Mouse (Mus musculus): Measurements from ENCODE around the gene Timm10. TPM values are rescaled to one million over a fixed set of nuclear protein-coding genes. Genes with fewer than 3 reads are reported as not detected.
"Not testable (repeated sequence)": the region's sequence is repeated elsewhere in the genome, so short reads cannot be mapped to it uniquely, and the experiment has no call there.

The Timm10 gene
- polyA plus RNA-seq, 1 experiment from 2014 or later, result 43.1 TPM

DNA sequence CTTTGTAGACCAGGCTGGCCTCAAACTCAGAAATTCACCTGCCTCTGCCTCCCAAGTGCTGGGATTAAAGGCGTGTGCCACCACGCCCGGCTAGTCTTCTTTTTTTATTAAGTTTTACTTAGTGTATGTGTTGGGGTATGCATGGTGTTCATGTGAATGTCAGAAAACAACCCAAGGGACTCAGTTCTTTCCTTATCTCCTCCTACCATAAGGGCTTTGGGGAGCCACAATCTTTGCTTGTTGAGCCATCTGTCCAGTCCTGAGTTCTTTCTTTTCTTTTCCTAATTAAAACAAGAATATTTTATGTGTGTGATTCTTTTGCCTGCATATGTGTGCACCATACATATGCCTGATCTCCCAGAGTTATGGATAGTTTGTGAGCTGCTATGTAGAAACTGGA, 33.6 kb upstream of the Timm10 start:
- H3K9ac ChIP-seq (ENCODE audit: low read depth, low read length), result no peak overlapping the region
- 89% methylated on average over 3 of the region's 3 CpGs for WGBS
- no peak overlapping the region for H3K4me2 ChIP-seq (replicated peaks; ENCODE audit: low read depth, low read length)
- H3K27me3 ChIP-seq (ENCODE audit: control insufficient read depth, insufficient read depth, low read length), result no peaks in the 10 kb centered on the region
- H3K4me3 ChIP-seq (ENCODE audit: low read depth, low read length), result no peak overlapping the region
- DNase-seq (ENCODE audit: low spot score), result no peak
- H3K36me3 ChIP-seq (ENCODE audit: control insufficient read depth, insufficient read depth, low read length), result no peaks in the 10 kb centered on the region
- H3K27ac ChIP-seq (ENCODE audit: low read depth, low read length), result no peak overlapping the region
- no peak for ATAC-seq (ENCODE audit: low FRiP score)
- H3K9me3 ChIP-seq (ENCODE audit: control insufficient read depth, low read length), result no peaks in the 10 kb centered on the region
- H3K4me1 ChIP-seq (replicated peaks; ENCODE audit: control insufficient read depth, insufficient read depth, low read length), result no peaks in the 10 kb centered on the region

GRCm38 (mm10) chr2:84793871-84794270, 32.9 kb upstream of the Timm10 start:
- no peak for DNase-seq (ENCODE audit: low spot score)
- H3K4me2 ChIP-seq (replicated peaks; ENCODE audit: low read depth, low read length), result no peak overlapping the region
- ATAC-seq (ENCODE audit: low FRiP score), result no peak
- H3K27ac ChIP-seq (ENCODE audit: low read depth, low read length), result no peak overlapping the region
- no peak overlapping the region for H3K9ac ChIP-seq (ENCODE audit: low read depth, low read length)
- no peak overlapping the region for H3K4me3 ChIP-seq (ENCODE audit: low read depth, low read length)
- H3K36me3 ChIP-seq (ENCODE audit: control insufficient read depth, insufficient read depth, low read length), result no peaks in the 10 kb centered on the region
- H3K4me1 ChIP-seq (replicated peaks; ENCODE audit: control insufficient read depth, insufficient read depth, low read length), result no peaks in the 10 kb centered on the region
- WGBS, result 85% methylated on average over 3 of the region's 3 CpGs
- no peaks in the 10 kb centered on the region for H3K9me3 ChIP-seq (ENCODE audit: control insufficient read depth, low read length)
- no peaks in the 10 kb centered on the region for H3K27me3 ChIP-seq (ENCODE audit: control insufficient read depth, insufficient read depth, low read length)

DNA sequence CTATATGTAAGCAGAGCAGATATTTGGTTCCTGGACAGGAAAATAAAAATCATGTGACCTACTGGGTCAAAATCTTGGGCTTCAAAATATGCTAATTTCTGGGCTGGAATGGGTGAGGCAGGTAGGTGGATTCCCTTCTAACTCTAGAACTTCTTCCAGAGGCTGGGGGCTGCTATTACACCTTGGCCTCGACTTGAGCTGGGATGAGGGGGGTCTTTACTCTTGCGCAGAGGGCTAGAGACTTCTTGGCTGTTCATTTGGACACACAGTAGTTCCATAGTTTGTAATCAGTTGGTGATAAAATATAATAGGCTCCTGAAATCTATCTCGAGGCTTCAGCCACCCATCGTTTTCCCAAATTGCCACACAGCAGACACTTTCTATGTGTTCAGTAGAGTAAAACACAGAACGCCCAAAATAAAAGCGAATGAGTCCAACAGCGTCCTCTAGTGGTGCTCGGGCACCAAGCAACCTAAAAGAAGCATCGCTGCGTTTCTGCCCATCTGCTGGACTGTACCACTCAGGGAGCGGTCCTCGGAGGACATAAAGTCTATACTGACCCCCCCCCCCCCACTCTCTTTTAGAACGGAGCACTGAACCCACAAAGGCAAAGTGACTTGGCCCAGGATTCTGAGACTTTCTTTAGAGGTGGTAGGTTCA, 28.8 kb upstream of the Timm10 start:
- Histone ChIP-seq H3K9ac (ENCODE audit: low read depth, low read length) (peak overlapping the region; percentile 64), H3K4me3 (ENCODE audit: low read depth, low read length) (peak overlapping the region; percentile 57), H3K9me3 (ENCODE audit: control insufficient read depth, low read length) (no peaks in the 10 kb centered on the region), H3K4me2 (replicated peaks; ENCODE audit: low read depth, low read length) (peak overlapping the region; percentile 82), H3K27me3 (ENCODE audit: control insufficient read depth, insufficient read depth, low read length) (no peaks in the 10 kb centered on the region), H3K27ac (ENCODE audit: low read depth, low read length) (peak overlapping the region; percentile 53; the same call in 1 of the 2 replicates), H3K36me3 (ENCODE audit: control insufficient read depth, insufficient read depth, low read length) (no peaks in the 10 kb centered on the region), H3K4me1 (replicated peaks; ENCODE audit: control insufficient read depth, insufficient read depth, low read length) (no peaks in the 10 kb centered on the region)
- ATAC-seq (ENCODE audit: low FRiP score) (peak; percentile 82), DNase-seq (ENCODE audit: low spot score) (peak; percentile 92)
- WGBS, result 9% methylated on average over 13 of the region's 13 CpGs

GRCm38 (mm10) chr2:84798493-84798921, 28.3 kb upstream of the Timm10 start, which contains the start of gene Ube2l6:
Gene Ube2l6, plus strand, starts transcription at chr2:84798828.
- DNase-seq (ENCODE audit: low spot score), result peak; percentile 76
- Histone ChIP-seq H3K27ac (ENCODE audit: low read depth, low read length) (peak within 1 kb of the TSS; percentile 53; the same call in 1 of the 2 replicates), H3K9me3 (ENCODE audit: control insufficient read depth, low read length) (no peaks in the 10 kb centered on the region), H3K4me3 (ENCODE audit: low read depth, low read length) (peak within 1 kb of the TSS; percentile 57), H3K4me1 (replicated peaks; ENCODE audit: control insufficient read depth, insufficient read depth, low read length) (no peaks in the 10 kb centered on the region), H3K4me2 (replicated peaks; ENCODE audit: low read depth, low read length) (peak within 1 kb of the TSS; percentile 82), H3K36me3 (ENCODE audit: control insufficient read depth, insufficient read depth, low read length) (no peaks in the 10 kb centered on the region), H3K27me3 (ENCODE audit: control insufficient read depth, insufficient read depth, low read length) (no peaks in the 10 kb centered on the region), H3K9ac (ENCODE audit: low read depth, low read length) (peak within 1 kb of the TSS; percentile 64)
- 1% methylated on average over 21 of the region's 21 CpGs for WGBS
- ATAC-seq (ENCODE audit: low FRiP score), result peak; percentile 81

- Histone ChIP-seq H3K27ac (ENCODE audit: low read depth, low read length) (peak overlapping the region; percentile 53; the same call in 1 of the 2 replicates), H3K4me3 (ENCODE audit: low read depth, low read length) (peak overlapping the region; percentile 57), H3K36me3 (ENCODE audit: control insufficient read depth, insufficient read depth, low read length) (no peaks in the 10 kb centered on the region), H3K9me3 (ENCODE audit: control insufficient read depth, low read length) (no peaks in the 10 kb centered on the region), H3K27me3 (ENCODE audit: control insufficient read depth, insufficient read depth, low read length) (no peaks in the 10 kb centered on the region), H3K4me2 (replicated peaks; ENCODE audit: low read depth, low read length) (peak overlapping the region; percentile 82), H3K4me1 (replicated peaks; ENCODE audit: control insufficient read depth, insufficient read depth, low read length) (no peaks in the 10 kb centered on the region), H3K9ac (ENCODE audit: low read depth, low read length) (peak overlapping the region; percentile 64)
- WGBS, result under 1% methylated on average over 8 of the region's 16 CpGs
- DNase-seq (ENCODE audit: low spot score), result peak; percentile 80
- ATAC-seq (ENCODE audit: low FRiP score), result peak; percentile 71
These were observed 27.7 kb upstream of the Timm10 start for GRCm38 (mm10) chr2:84799041-84799561.

DNA sequence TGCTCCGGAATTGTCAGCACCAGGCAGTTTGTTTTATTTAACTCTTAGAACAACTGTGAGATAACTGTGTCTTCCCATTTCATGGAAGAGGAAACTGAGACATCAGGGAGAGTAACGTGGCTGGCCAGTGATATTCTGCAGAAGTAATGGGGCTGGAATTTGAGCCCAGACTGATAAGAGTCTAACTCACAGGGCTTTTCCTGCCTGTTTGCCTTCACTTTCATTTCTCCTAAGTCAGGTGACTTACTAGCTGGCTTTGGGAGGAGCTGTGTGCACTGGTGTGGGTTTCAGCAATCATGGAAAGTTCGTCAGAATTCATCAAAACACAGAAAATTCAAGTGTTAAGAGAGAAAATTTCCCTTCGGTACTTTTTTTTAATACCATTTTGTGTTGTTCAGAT, 26.5 kb upstream of the Timm10 start:
- ATAC-seq (ENCODE audit: low FRiP score) (no peak), DNase-seq (ENCODE audit: low spot score) (no peak)
- 85% methylated on average over 4 of the region's 4 CpGs for WGBS

GRCm38 (mm10) chr2:84801223-84801622, 25.6 kb upstream of the Timm10 start:
- not testable (repeated sequence) for H3K36me3 ChIP-seq (ENCODE audit: control insufficient read depth, insufficient read depth, low read length); H3K9me3 ChIP-seq (ENCODE audit: control insufficient read depth, low read length); ATAC-seq (ENCODE audit: low FRiP score); H3K4me1 ChIP-seq (replicated peaks; ENCODE audit: control insufficient read depth, insufficient read depth, low read length); DNase-seq (ENCODE audit: low spot score); H3K27ac ChIP-seq (ENCODE audit: low read depth, low read length); H3K4me2 ChIP-seq (replicated peaks; ENCODE audit: low read depth, low read length); H3K4me3 ChIP-seq (ENCODE audit: low read depth, low read length); H3K9ac ChIP-seq (ENCODE audit: low read depth, low read length); H3K27me3 ChIP-seq (ENCODE audit: control insufficient read depth, insufficient read depth, low read length)
- 87% methylated on average over 4 of the region's 5 CpGs for WGBS

More for the DNA sequence above, 26.5 kb upstream of the Timm10 start:
- Histone ChIP-seq H3K4me1 (replicated peaks; ENCODE audit: control insufficient read depth, insufficient read depth, low read length) (no peaks in the 10 kb centered on the region), H3K4me2 (replicated peaks; ENCODE audit: low read depth, low read length) (no peak overlapping the region), H3K27ac (ENCODE audit: low read depth, low read length) (no peak overlapping the region), H3K9ac (ENCODE audit: low read depth, low read length) (no peak overlapping the region), H3K4me3 (ENCODE audit: low read depth, low read length) (no peak overlapping the region), H3K36me3 (ENCODE audit: control insufficient read depth, insufficient read depth, low read length) (no peaks in the 10 kb centered on the region), H3K9me3 (ENCODE audit: control insufficient read depth, low read length) (no peaks in the 10 kb centered on the region), H3K27me3 (ENCODE audit: control insufficient read depth, insufficient read depth, low read length) (no peaks in the 10 kb centered on the region)

GRCm38 (mm10) chr2:84803963-84804362, 22.8 kb upstream of the Timm10 start:
- Histone ChIP-seq H3K27ac (ENCODE audit: low read depth, low read length) (no peak overlapping the region), H3K4me2 (replicated peaks; ENCODE audit: low read depth, low read length) (no peak overlapping the region), H3K9ac (ENCODE audit: low read depth, low read length) (no peak overlapping the region), H3K4me1 (replicated peaks; ENCODE audit: control insufficient read depth, insufficient read depth, low read length) (no peaks in the 10 kb centered on the region), H3K4me3 (ENCODE audit: low read depth, low read length) (no peak overlapping the region), H3K36me3 (ENCODE audit: control insufficient read depth, insufficient read depth, low read length) (no peaks in the 10 kb centered on the region), H3K9me3 (ENCODE audit: control insufficient read depth, low read length) (no peaks in the 10 kb centered on the region), H3K27me3 (ENCODE audit: control insufficient read depth, insufficient read depth, low read length) (no peaks in the 10 kb centered on the region)
- ATAC-seq (ENCODE audit: low FRiP score), result no peak
- WGBS, result 93% methylated on average over 7 of the region's 7 CpGs
- no peak for DNase-seq (ENCODE audit: low spot score)

DNA sequence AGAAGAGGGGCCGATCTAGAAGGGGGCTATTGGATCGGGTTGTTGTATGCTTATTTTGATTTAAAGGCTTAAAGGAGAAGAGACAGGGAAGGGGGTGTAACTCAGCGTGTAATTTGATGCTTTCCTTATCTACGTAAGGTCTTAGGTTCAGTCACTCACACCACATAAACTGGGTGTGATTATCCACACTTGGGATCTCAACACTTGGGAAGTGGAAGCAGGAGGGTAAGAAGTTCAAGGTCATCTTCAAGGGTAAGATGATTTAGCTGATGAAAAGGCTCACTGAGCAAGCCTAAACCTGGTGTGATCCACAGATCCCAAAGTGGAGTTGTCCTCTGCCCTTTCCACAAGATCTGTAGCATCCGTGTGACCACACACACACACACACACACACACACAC, 20.3 kb upstream of the Timm10 start:
- H3K27ac ChIP-seq (ENCODE audit: low read depth, low read length), result no peak overlapping the region
- H3K9ac ChIP-seq (ENCODE audit: low read depth, low read length), result no peak overlapping the region
- WGBS, result 65% methylated on average over 5 of the region's 5 CpGs
- no peaks in the 10 kb centered on the region for H3K27me3 ChIP-seq (ENCODE audit: control insufficient read depth, insufficient read depth, low read length)
- no peaks in the 10 kb centered on the region for H3K4me1 ChIP-seq (replicated peaks; ENCODE audit: control insufficient read depth, insufficient read depth, low read length)
- no peaks in the 10 kb centered on the region for H3K36me3 ChIP-seq (ENCODE audit: control insufficient read depth, insufficient read depth, low read length)
- no peaks in the 10 kb centered on the region for H3K9me3 ChIP-seq (ENCODE audit: control insufficient read depth, low read length)
- DNase-seq (ENCODE audit: low spot score) (no peak), ATAC-seq (ENCODE audit: low FRiP score) (no peak)
- no peak overlapping the region for H3K4me2 ChIP-seq (replicated peaks; ENCODE audit: low read depth, low read length)
- no peak overlapping the region for H3K4me3 ChIP-seq (ENCODE audit: low read depth, low read length)
